Mouse (Mus musculus) MEL (cell line): ENCODE results near the gene Wwc1. TPM values are rescaled to one million over a fixed set of nuclear protein-coding genes. Genes with fewer than 3 reads are reported as not detected.

ENCODE experiments used
- DNase-seq: peaks from one replicate; pipeline ENCODE4 v3.0.0; 2011; ENCODE audit warnings: low read depth, low spot score
- H3K27ac ChIP-seq: 2 replicates; pipeline ENCODE4 v1.5.1; 2012; ENCODE audit warnings: low read depth, mild to moderate bottlenecking, control low read depth, low read length, moderate library complexity; ENCODE audit not compliant: control insufficient read depth
- H3K27me3 ChIP-seq, 2 experiments: fragments of 150-350 bp in 1 of 2; sonication (generic) in 1 of 2; 2 replicates each; pipeline ENCODE4 v1.6.1; 2012; ENCODE audit warnings: low read length in 2 of 2, mild to moderate bottlenecking in 2 of 2, improper control_type of control experiment in 1 of 2, moderate library complexity in 1 of 2; ENCODE audit not compliant: insufficient read depth in 2 of 2, control insufficient read depth in 1 of 2
- H3K36me3 ChIP-seq, 2 experiments: 2 replicates each; pipeline ENCODE4 v1.6.1; 2012 to 2014; ENCODE audit warnings: low read length in 2 of 2, improper control_type of control experiment in 1 of 2, inconsistent platforms in 1 of 2, mild to moderate bottlenecking in 1 of 2; ENCODE audit not compliant: insufficient read depth in 2 of 2, control insufficient read depth in 1 of 2
- H3K4me1 ChIP-seq, 2 experiments: fragments of 150-350 bp in 1 of 2; sonication (generic) in 1 of 2; 2 replicates each; pipeline ENCODE4 v1.6.1; 2012; ENCODE audit warnings: low read length in 2 of 2, improper control_type of control experiment in 1 of 2, mild to moderate bottlenecking in 1 of 2; ENCODE audit not compliant: insufficient read depth in 2 of 2, control insufficient read depth in 1 of 2
- H3K4me3 ChIP-seq, 2 experiments: fragments of 150-350 bp in 1 of 2; sonication (generic) in 1 of 2; 2 replicates each; pipeline ENCODE4 v1.5.1; 2012; ENCODE audit warnings: low read depth in 2 of 2, low read length in 2 of 2, mild to moderate bottlenecking in 2 of 2, moderate library complexity in 2 of 2, control low read depth in 1 of 2, improper control_type of control experiment in 1 of 2; ENCODE audit not compliant: control insufficient read depth in 1 of 2, insufficient read depth in 1 of 2
- H3K79me2 ChIP-seq: 2 replicates; pipeline ENCODE4 v1.6.1; 2012; ENCODE audit warnings: mild to moderate bottlenecking, low read length, moderate library complexity; ENCODE audit not compliant: control insufficient read depth, poor library complexity, insufficient read depth
- H3K9ac ChIP-seq: 2 replicates; pipeline ENCODE4 v1.6.1; 2012; ENCODE audit warnings: low read depth, mild to moderate bottlenecking, control low read depth, low read length, moderate library complexity; ENCODE audit not compliant: control insufficient read depth, poor library complexity, severe bottlenecking
- H3K9me3 ChIP-seq: fragments of 150-350 bp; sonication (generic); replicated peaks from 2 replicates; pipeline ENCODE4 v1.6.1; 2012; ENCODE audit warnings: mild to moderate bottlenecking, low read length, improper control_type of control experiment, moderate library complexity; ENCODE audit not compliant: insufficient read depth
- BHLHE40 ChIP-seq: IDR thresholded peaks from 2 replicates; pipeline ENCODE4 v1.6.1; 2012; ENCODE audit warnings: low read depth, mild to moderate bottlenecking, inconsistent platforms, low read length, improper control_type of control experiment, borderline replicate concordance
- CHD2 ChIP-seq: IDR thresholded peaks from 2 replicates; pipeline ENCODE4 v1.6.1; 2011; ENCODE audit warnings: low read length, improper control_type of control experiment
- CTCF ChIP-seq, 3 experiments: IDR thresholded peaks in 2 of 3; conservative IDR thresholded peaks in 1 of 3; 2 replicates each; pipeline ENCODE4 v1.5.1; 2011 to 2012; ENCODE audit warnings: low read length in 3 of 3, low read depth in 2 of 3, mild to moderate bottlenecking in 2 of 3, improper control_type of control experiment in 1 of 3, inconsistent platforms in 1 of 3, mixed read lengths in 1 of 3, moderate library complexity in 1 of 3; ENCODE audit not compliant: control insufficient read depth in 1 of 3, insufficient read depth in 1 of 3, poor library complexity in 1 of 3, severe bottlenecking in 1 of 3
- ELF1 ChIP-seq: IDR thresholded peaks from 2 replicates; pipeline ENCODE4 v1.6.1; 2014; ENCODE audit warnings: low read depth, mild to moderate bottlenecking, inconsistent platforms, low read length, improper control_type of control experiment, moderate library complexity
- GATA1 ChIP-seq: IDR thresholded peaks from 2 replicates; pipeline ENCODE4 v1.6.1; 2011; ENCODE audit warnings: low read depth, low read length, improper control_type of control experiment
- HCFC1 ChIP-seq: IDR thresholded peaks from 2 replicates; pipeline ENCODE4 v1.6.1; 2012; ENCODE audit warnings: low read depth, mild to moderate bottlenecking, inconsistent platforms, low read length, improper control_type of control experiment, moderate library complexity
- JUND ChIP-seq: IDR thresholded peaks from 2 replicates; pipeline ENCODE4 v1.6.1; 2011; ENCODE audit warnings: low read depth, mild to moderate bottlenecking, improper control_type of control experiment, low read length
- KAT2A ChIP-seq: conservative IDR thresholded peaks from 2 replicates; pipeline ENCODE4 v1.6.1; 2012; ENCODE audit warnings: low read depth, low read length, improper control_type of control experiment, inconsistent platforms
- MAFK ChIP-seq: IDR thresholded peaks from 2 replicates; pipeline ENCODE4 v1.6.1; 2011; ENCODE audit warnings: low read depth, mild to moderate bottlenecking, low read length, improper control_type of control experiment, borderline replicate concordance
- MAX ChIP-seq: IDR thresholded peaks from 2 replicates; pipeline ENCODE4 v1.6.1; 2011; ENCODE audit warnings: low read length, improper control_type of control experiment
- MAZ ChIP-seq: IDR thresholded peaks from 2 replicates; pipeline ENCODE4 v1.6.1; 2012; ENCODE audit warnings: low read depth, mild to moderate bottlenecking, inconsistent platforms, low read length, improper control_type of control experiment
- MXI1 ChIP-seq: IDR thresholded peaks from 2 replicates; pipeline ENCODE4 v1.6.1; 2011; ENCODE audit warnings: mild to moderate bottlenecking, low read depth, low read length, improper control_type of control experiment
- MYB ChIP-seq: IDR thresholded peaks from 2 replicates; pipeline ENCODE4 v1.6.1; 2011; ENCODE audit warnings: mild to moderate bottlenecking, low read depth, low read length, improper control_type of control experiment
- POLR2AphosphoS2 ChIP-seq: IDR thresholded peaks from 2 replicates; pipeline ENCODE4 v1.6.1; 2011; ENCODE audit warnings: low read length, improper control_type of control experiment
- POLR2AphosphoS5 ChIP-seq: IDR thresholded peaks from 2 replicates; pipeline ENCODE4 v1.6.1; 2012; ENCODE audit warnings: low read depth, borderline replicate concordance, mild to moderate bottlenecking, inconsistent platforms, low read length, moderate library complexity, mixed read lengths
- SMC3 ChIP-seq: IDR thresholded peaks from 2 replicates; pipeline ENCODE4 v1.6.1; 2011; ENCODE audit warnings: low read depth, low read length, improper control_type of control experiment
- TBP ChIP-seq: IDR thresholded peaks from 2 replicates; pipeline ENCODE4 v1.8.0; 2011; ENCODE audit warnings: low read depth, low read length, improper control_type of control experiment
- TCF12 ChIP-seq: IDR thresholded peaks from 2 replicates; pipeline ENCODE4 v1.6.1; 2014; ENCODE audit warnings: low read depth, mild to moderate bottlenecking, inconsistent platforms, low read length, improper control_type of control experiment, moderate library complexity
- UBTF ChIP-seq: IDR thresholded peaks from 2 replicates; pipeline ENCODE4 v1.6.1; 2012; ENCODE audit warnings: low read depth, mild to moderate bottlenecking, inconsistent platforms, low read length, improper control_type of control experiment, moderate library complexity, borderline replicate concordance; ENCODE audit not compliant: insufficient read depth
- USF1 ChIP-seq: IDR thresholded peaks from 2 replicates; pipeline ENCODE4 v1.6.1; 2014; ENCODE audit warnings: low read depth, mild to moderate bottlenecking, inconsistent platforms, low read length, improper control_type of control experiment, moderate library complexity
- ZKSCAN1 ChIP-seq: IDR thresholded peaks from 2 replicates; pipeline ENCODE4 v1.6.1; 2012; ENCODE audit warnings: low read depth, mild to moderate bottlenecking, inconsistent platforms, low read length, improper control_type of control experiment, moderate library complexity
- polyA plus RNA-seq, 2 experiments: library from polyadenylated mRNA; stranded (reverse) in 1 of 2; unstranded in 1 of 2; fragments of >175 nt in 1 of 2; fragments of >200 nt in 1 of 2; gene quantifications; 2 replicates each; pipeline versions ENCODE4 v1.2.1 to v1.2.4; 2012; ENCODE audit warnings: low replicate concordance in 2 of 2, low read depth in 1 of 2; ENCODE audit not compliant: insufficient read length in 2 of 2, insufficient read depth in 1 of 2, missing spikeins in 1 of 2
- total RNA-seq: library from RNA; depleted of rRNA; stranded (reverse); fragments of 300-350 nt; gene quantifications from 2 replicates; pipeline ENCODE4 v1.2.3, GENCODE M21; 2012

Wwc1 gene
- total and polyA plus RNA-seq, 3 experiments, result 0.39 to 0.46 TPM; not detected in 1

DNA sequence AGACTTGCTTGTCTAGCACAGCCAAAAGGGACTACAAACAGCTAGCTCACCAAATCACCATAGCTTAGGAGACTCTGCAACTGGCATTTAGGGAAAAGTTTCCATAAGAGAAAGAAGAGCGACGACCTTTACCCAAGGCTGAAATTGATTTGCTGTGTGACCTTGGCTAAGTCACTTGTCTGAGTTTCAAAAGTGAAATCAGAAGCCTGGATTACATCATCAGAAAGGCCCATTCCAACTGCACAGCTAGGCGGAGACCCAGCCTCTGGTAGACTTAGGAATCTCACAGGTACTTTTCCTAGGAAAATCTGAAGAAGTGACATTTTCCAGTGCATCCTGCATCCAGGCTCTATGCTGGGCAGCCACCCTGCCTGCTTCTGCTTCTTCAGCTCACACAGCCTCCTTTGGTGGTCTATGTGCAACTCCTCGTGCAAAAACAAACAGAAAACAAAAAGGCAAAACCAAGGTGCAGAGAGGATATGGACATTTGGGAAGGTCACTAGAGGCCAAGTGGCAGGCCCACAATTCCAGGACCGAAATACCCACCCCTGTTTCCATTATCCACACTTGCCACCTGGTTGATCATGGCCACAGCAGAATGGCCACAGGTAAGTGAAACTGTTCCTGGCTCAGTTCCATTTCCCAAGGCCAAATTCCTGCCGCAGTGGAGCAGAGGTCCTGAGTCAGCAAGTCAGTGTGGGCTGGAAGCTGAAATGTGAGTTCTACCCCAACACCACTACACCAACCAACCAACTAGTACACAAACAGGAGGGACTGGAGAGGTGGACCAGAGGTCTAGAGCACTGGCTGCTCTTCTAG is 5.5 kb downstream of the Wwc1 start:
- H3K27me3 ChIP-seq, result no peaks in the 10 kb centered on the region
- no peaks in the 10 kb centered on the region for H3K9me3 ChIP-seq
- no peak for DNase-seq
- H3K36me3 ChIP-seq, result no peaks in the 10 kb centered on the region
- no peak overlapping the region for H3K9ac ChIP-seq
- H3K27ac ChIP-seq, result no peak overlapping the region
- TF ChIP-seq MAZ (no peak), MAX (no peak), KAT2A (no peak), GATA1 (no peak), UBTF (no peak), ELF1 (no peak), SMC3 (no peak), USF1 (no peak), POLR2AphosphoS2 (no peak), ZKSCAN1 (no peak), TBP (no peak)
- H3K4me3 ChIP-seq, result no peak overlapping the region
- H3K79me2 ChIP-seq, result no peaks in the 10 kb centered on the region
- no peaks in the 10 kb centered on the region for H3K4me1 ChIP-seq

GRCm38 (mm10) chr11:35973135-35973534 is 7.2 kb downstream of the Wwc1 start:
- Histone ChIP-seq H3K79me2 (no peaks in the 10 kb centered on the region), H3K27me3 (no peaks in the 10 kb centered on the region), H3K9me3 (no peaks in the 10 kb centered on the region), H3K36me3 (no peaks in the 10 kb centered on the region), H3K4me1 (no peaks in the 10 kb centered on the region), H3K4me3 (no peak overlapping the region), H3K27ac (no peak overlapping the region), H3K9ac (no peak overlapping the region)
- TF ChIP-seq HCFC1 (no peak), MAX (no peak), POLR2AphosphoS5 (no peak), JUND (no peak), MAFK (no peak), UBTF (no peak), TCF12 (no peak), MYB (no peak), BHLHE40 (no peak), CTCF (IDR thresholded peaks at IDR 0.05 in 2 of 3, conservative IDR thresholded peaks at IDR 0.05 in 1 of 3; ENCODE audit: control insufficient read depth in 1 of 3, insufficient read depth in 1 of 3, low read depth in 2 of 3, low read length in 3 of 3, poor library complexity in 1 of 3, severe bottlenecking in 1 of 3) (no peak), USF1 (no peak), TBP (no peak), CHD2 (no peak), MXI1 (no peak)
- no peak for DNase-seq
